Mouse (Mus musculus): ENCODE results near the gene Cacna1a. TPM values are rescaled to one million over a fixed set of nuclear protein-coding genes. Genes with fewer than 3 reads are reported as not detected.

Cacna1a gene
- polyA plus RNA-seq, 1 experiment from 2014 or later, result 6.4 TPM

DNA sequence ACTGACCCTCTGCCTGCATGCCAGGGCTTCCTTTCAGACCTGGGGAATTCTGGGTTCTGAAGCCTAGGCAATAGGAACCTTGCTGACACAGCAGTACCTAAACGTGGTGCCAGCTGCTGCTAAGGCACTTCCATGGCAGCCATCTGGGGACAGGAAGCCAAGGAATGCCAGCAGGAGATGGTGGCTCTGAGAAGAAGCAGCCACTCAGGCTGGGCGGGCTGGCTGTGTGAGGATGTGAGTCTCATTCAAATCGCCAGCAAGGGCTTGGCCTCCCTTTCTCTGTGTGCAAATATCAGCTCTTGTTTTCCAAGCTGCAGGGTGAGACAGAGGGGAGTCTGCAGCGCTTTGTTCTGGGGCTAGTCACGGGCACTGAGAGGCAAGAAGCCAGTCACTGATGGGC is 71.0 kb downstream of the Cacna1a start:
- H3K9me3 ChIP-seq (replicated peaks), result 0 out of 2 replicates have a peak, but pooled peaks cover 2% of the 10 kb centered on the region
- H3K4me1 ChIP-seq, result no peaks in the 10 kb centered on the region
- DNase-seq (ENCODE audit: low spot score), result no peak
- H3K27me3 ChIP-seq (ENCODE audit: low read depth, poor library complexity, severe bottlenecking), result no peaks in the 10 kb centered on the region
- H3K4me3 ChIP-seq, result no peak overlapping the region
- H3K27ac ChIP-seq, result no peak overlapping the region
- WGBS, result 45% methylated on average over 5 of the region's 5 CpGs
- H3K36me3 ChIP-seq, result no peaks in the 10 kb centered on the region

GRCm38 (mm10) chr8:84460698-84461097 is 72.5 kb downstream of the Cacna1a start:
- H3K9me3 ChIP-seq (replicated peaks), result 0 out of 2 replicates have a peak, but pooled peaks cover 2% of the 10 kb centered on the region
- no peaks in the 10 kb centered on the region for H3K36me3 ChIP-seq
- no peak overlapping the region for H3K4me3 ChIP-seq
- H3K27ac ChIP-seq, result no peak overlapping the region
- 75% methylated on average over 2 of the region's 2 CpGs for WGBS
- no peaks in the 10 kb centered on the region for H3K27me3 ChIP-seq (ENCODE audit: low read depth, poor library complexity, severe bottlenecking)
- no peak for DNase-seq (ENCODE audit: low spot score)
- no peaks in the 10 kb centered on the region for H3K4me1 ChIP-seq

DNA sequence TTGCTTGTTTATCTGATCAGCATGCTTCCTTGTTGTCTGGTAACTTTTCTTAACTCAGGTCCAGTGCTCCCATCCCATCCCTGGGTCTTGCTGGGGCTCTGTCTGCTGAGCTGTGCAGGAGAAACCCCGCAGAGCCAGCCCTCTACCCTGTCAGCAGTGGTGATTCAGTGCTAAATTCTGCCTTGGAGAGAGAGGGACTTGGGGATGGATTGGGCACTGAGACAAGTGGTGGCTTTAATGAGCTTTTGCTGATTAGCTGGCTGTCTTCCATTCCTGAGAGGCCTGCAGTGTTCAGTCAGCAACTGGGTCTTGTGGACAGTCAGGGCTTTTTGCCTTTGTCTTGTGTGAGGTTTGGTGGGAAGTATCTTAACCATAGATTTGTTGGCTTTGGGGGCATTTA is 78.7 kb downstream of the Cacna1a start:
- no peak overlapping the region for H3K27ac ChIP-seq
- WGBS, result 65% methylated on average over 1 of the region's 1 CpGs
- no peaks in the 10 kb centered on the region for H3K4me1 ChIP-seq
- no peak overlapping the region for H3K4me3 ChIP-seq
- no peaks in the 10 kb centered on the region for H3K9me3 ChIP-seq (replicated peaks)
- no peaks in the 10 kb centered on the region for H3K27me3 ChIP-seq (ENCODE audit: low read depth, poor library complexity, severe bottlenecking)
- no peak for DNase-seq (ENCODE audit: low spot score)
- no peaks in the 10 kb centered on the region for H3K36me3 ChIP-seq

DNA sequence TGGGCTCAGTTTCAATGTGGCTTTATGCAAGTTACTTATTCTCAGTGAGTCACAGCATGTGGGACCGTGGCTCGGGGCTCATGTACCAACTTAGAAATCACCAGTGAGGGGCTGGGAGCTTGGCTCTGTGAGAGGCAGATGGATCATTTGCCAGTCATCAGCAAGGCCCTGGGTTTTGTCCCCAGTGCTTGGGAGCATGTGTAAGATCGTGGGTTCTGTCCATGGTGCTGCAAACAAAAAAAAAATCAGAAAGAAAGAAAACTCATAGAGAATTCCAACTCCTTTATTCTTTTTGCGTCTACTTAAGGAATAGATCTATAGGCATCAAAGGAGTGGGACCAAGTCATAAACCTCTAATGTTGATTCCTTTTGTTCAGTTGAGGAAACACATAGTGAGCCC is 80.8 kb downstream of the Cacna1a start:
- WGBS, result 84% methylated on average over 4 of the region's 4 CpGs
- Histone ChIP-seq H3K4me3 (no peak overlapping the region), H3K36me3 (no peaks in the 10 kb centered on the region), H3K27ac (no peak overlapping the region), H3K9me3 (replicated peaks) (no peaks in the 10 kb centered on the region), H3K4me1 (no peaks in the 10 kb centered on the region), H3K27me3 (ENCODE audit: low read depth, poor library complexity, severe bottlenecking) (no peaks in the 10 kb centered on the region)
- no peak for DNase-seq (ENCODE audit: low spot score)

- Histone ChIP-seq H3K27ac (no peak overlapping the region), H3K27me3 (ENCODE audit: low read depth, poor library complexity, severe bottlenecking) (no peaks in the 10 kb centered on the region), H3K36me3 (no peaks in the 10 kb centered on the region), H3K9me3 (replicated peaks) (no peaks in the 10 kb centered on the region), H3K4me3 (no peak overlapping the region), H3K4me1 (no peaks in the 10 kb centered on the region)
- 47% methylated on average over 9 of the region's 9 CpGs for WGBS
- peak; percentile 88 for DNase-seq (ENCODE audit: low spot score)
Measured at GRCm38 (mm10) chr8:84471271-84471995, 83.2 kb downstream of the Cacna1a start.

DNA sequence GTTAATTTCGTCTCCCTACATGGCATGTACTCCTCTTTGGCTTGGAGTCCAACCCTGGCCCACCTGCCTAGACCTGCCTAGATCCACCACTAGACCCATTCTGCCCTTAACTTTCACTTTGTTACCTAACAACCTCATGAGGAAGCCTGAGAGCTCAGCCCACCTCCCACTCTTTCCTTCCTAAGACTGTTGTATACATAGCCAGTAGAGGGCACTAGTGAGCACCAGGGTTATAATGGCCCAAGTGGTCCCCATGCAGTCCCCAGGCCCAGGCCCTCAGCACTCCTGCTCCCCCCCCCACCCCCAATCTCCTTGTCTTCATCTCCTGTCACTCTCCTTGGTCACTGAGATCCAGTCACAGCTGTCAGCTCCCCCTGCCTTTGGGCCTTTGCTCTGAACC is 86.2 kb downstream of the Cacna1a start:
- WGBS, result 88% methylated on average over 1 of the region's 1 CpGs

DNA sequence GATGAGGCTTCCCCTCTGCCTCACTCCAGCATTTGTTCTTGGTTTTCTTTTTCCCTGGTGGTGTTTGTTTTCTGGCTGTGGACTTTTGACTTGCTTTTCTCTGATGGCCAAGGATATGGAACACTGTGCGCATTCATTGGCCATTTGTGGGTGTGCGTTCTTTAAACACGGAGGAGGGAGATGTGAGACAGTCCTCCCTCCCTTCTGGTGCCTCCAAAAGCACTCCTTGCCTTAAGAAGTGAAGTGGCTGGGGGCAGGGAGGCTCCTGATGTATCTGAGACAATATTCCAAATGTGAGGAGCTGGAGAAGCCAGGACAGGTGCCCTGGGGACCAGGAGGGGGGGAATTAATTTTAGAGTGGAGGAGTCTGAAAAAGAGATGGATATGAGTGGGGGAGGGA is 89.1 kb downstream of the Cacna1a start:
- WGBS, result 85% methylated on average over 3 of the region's 3 CpGs
- no peaks in the 10 kb centered on the region for H3K4me1 ChIP-seq
- H3K9me3 ChIP-seq (replicated peaks), result no peaks in the 10 kb centered on the region
- H3K27ac ChIP-seq, result no peak overlapping the region
- no peaks in the 10 kb centered on the region for H3K27me3 ChIP-seq (ENCODE audit: low read depth, poor library complexity, severe bottlenecking)
- no peak for DNase-seq (ENCODE audit: low spot score)
- no peaks in the 10 kb centered on the region for H3K36me3 ChIP-seq
- H3K4me3 ChIP-seq, result no peak overlapping the region

More for the DNA sequence above, 86.2 kb downstream of the Cacna1a start:
- no peaks in the 10 kb centered on the region for H3K36me3 ChIP-seq
- no peaks in the 10 kb centered on the region for H3K4me1 ChIP-seq
- H3K27ac ChIP-seq, result no peak overlapping the region
- H3K9me3 ChIP-seq (replicated peaks), result no peaks in the 10 kb centered on the region
- no peak overlapping the region for H3K4me3 ChIP-seq
- H3K27me3 ChIP-seq (ENCODE audit: low read depth, poor library complexity, severe bottlenecking), result no peaks in the 10 kb centered on the region
- no peak for DNase-seq (ENCODE audit: low spot score)

DNA sequence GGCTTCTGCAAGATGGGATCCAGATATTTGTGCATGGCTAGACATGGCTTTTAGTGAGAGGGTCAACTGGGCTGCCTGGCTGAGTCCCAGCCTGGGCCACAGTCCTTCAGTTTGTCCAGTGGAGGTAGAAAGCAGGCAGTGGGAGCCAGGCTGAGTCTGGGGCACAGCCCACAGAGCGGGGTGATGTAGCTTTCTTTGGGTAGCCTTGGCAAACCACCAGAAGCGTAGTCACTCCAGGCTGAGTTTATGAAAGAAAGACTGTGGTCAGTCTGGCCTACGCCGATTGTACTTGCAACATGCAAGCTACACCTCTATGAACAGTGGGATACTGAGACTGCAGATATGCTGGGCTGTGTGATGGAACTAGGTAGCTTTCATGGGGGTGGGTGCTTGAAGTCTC is 94.8 kb downstream of the Cacna1a start:
- 94% methylated on average over 4 of the region's 4 CpGs for WGBS
- Histone ChIP-seq H3K4me1 (no peaks in the 10 kb centered on the region), H3K27ac (no peak overlapping the region), H3K27me3 (ENCODE audit: low read depth, poor library complexity, severe bottlenecking) (no peaks in the 10 kb centered on the region), H3K4me3 (no peak overlapping the region), H3K36me3 (no peaks in the 10 kb centered on the region), H3K9me3 (replicated peaks) (no peaks in the 10 kb centered on the region)
- DNase-seq (ENCODE audit: low spot score), result no peak

DNA sequence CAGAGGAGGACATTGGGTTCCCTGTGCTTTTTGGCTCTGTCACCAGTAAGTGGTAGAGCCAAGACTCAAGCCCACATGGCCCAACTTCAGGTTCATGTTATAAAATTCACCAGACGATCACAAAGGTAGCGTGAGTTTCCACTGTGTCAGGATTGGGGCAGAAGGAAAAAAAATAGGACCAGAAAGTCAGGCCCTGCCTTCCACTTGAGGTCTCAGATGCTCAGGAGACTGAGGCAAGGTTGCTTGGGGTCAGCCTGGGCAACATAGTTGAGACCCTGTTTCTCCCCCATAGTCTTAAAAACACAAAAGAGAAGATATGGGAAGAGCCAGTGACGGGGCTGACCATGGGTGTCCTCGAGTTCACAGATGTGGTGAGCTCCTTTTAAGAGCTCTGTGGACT is 97.1 kb downstream of the Cacna1a start:
- Histone ChIP-seq H3K27ac (no peak overlapping the region), H3K4me1 (no peaks in the 10 kb centered on the region), H3K4me3 (no peak overlapping the region), H3K9me3 (replicated peaks) (no peaks in the 10 kb centered on the region), H3K36me3 (no peaks in the 10 kb centered on the region), H3K27me3 (ENCODE audit: low read depth, poor library complexity, severe bottlenecking) (no peaks in the 10 kb centered on the region)
- WGBS, result 86% methylated on average over 4 of the region's 4 CpGs
- DNase-seq (ENCODE audit: low spot score), result no peak

DNA sequence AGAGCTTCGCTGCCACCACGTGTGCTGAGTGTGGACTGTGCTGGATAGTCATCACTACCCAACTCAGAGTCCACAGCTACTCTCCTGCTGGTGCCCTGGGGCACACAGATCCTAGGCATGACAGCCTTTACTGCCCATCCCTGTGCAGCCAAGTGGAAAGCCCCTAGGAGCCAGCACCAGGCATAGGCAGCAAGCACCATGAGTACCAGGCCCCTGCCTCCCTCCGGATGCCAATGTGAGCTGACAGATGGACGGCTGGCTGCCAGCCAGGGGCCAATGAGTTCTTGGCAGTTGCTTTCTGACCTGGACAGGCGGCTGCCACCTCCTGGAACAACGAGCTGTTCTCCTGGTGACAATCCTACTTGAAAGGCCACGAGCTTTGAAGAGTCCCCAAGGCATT is 97.6 kb downstream of the Cacna1a start:
- no peak overlapping the region for H3K27ac ChIP-seq
- no peaks in the 10 kb centered on the region for H3K27me3 ChIP-seq (ENCODE audit: low read depth, poor library complexity, severe bottlenecking)
- DNase-seq (ENCODE audit: low spot score), result no peak
- WGBS, result 77% methylated on average over 7 of the region's 7 CpGs
- H3K4me1 ChIP-seq, result no peaks in the 10 kb centered on the region
- no peaks in the 10 kb centered on the region for H3K9me3 ChIP-seq (replicated peaks)
- no peak overlapping the region for H3K4me3 ChIP-seq
- H3K36me3 ChIP-seq, result no peaks in the 10 kb centered on the region

- Histone ChIP-seq H3K4me3 (no peak overlapping the region), H3K27ac (no peak overlapping the region), H3K27me3 (ENCODE audit: low read depth, poor library complexity, severe bottlenecking) (no peaks in the 10 kb centered on the region), H3K9me3 (replicated peaks) (no peaks in the 10 kb centered on the region), H3K36me3 (no peaks in the 10 kb centered on the region), H3K4me1 (no peaks in the 10 kb centered on the region)
- 76% methylated on average over 3 of the region's 3 CpGs for WGBS
- DNase-seq (ENCODE audit: low spot score), result no peak
Measured at GRCm38 (mm10) chr8:84489223-84489622, 101.0 kb downstream of the Cacna1a start.

- H3K36me3 ChIP-seq, result no peaks in the 10 kb centered on the region
- no peak for DNase-seq (ENCODE audit: low spot score)
- H3K4me1 ChIP-seq, result no peaks in the 10 kb centered on the region
- 86% methylated on average over 6 of the region's 6 CpGs for WGBS
- no peak overlapping the region for H3K4me3 ChIP-seq
- no peaks in the 10 kb centered on the region for H3K27me3 ChIP-seq (ENCODE audit: low read depth, poor library complexity, severe bottlenecking)
- no peak overlapping the region for H3K27ac ChIP-seq
- no peaks in the 10 kb centered on the region for H3K9me3 ChIP-seq (replicated peaks)
Measured at GRCm38 (mm10) chr8:84494541-84495084, 106.4 kb downstream of the Cacna1a start.

DNA sequence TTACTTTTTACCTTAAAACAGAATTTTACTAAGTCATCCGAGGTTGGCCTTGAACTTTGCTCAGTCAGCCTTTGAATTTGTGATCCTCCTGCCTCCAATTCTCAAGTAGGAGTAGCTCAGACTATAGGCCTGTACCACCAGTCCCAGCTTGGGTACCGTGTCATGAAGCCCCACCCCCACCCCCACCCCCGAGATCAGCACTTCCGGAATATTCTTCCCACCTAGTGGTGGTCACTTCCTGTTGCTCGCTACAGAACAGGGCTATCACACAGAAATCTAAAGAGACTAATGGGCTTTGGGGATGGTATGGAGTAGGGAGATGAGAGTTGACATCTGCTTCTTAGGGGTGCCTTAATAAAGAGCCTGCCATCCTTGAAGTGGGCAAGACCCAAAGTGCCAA is 112.9 kb downstream of the Cacna1a start:
- no peaks in the 10 kb centered on the region for H3K9me3 ChIP-seq (replicated peaks)
- no peaks in the 10 kb centered on the region for H3K36me3 ChIP-seq
- 0 out of 2 replicates have a peak, but pooled peaks cover 8% of the 10 kb centered on the region for H3K4me1 ChIP-seq
- no peaks in the 10 kb centered on the region for H3K27me3 ChIP-seq (ENCODE audit: low read depth, poor library complexity, severe bottlenecking)
- 87% methylated on average over 5 of the region's 5 CpGs for WGBS
- no peak overlapping the region for H3K27ac ChIP-seq
- no peak overlapping the region for H3K4me3 ChIP-seq
- no peak for DNase-seq (ENCODE audit: low spot score)
